Mouse (Mus musculus): Measurements from ENCODE around the gene Paxip1.

The Paxip1 gene

GRCm38 (mm10) chr5:27719311-27719710 lies 72.2 kb downstream of the Paxip1 start:
- no peak for DNase-seq

- peak in 1 of 2 experiments; percentile 55 for DNase-seq
Observed at GRCm38 (mm10) chr5:27717301-27717700, 74.2 kb downstream of the Paxip1 start.

- DNase-seq: no peak
Observed at GRCm38 (mm10) chr5:27716026-27716425, 75.5 kb downstream of the Paxip1 start.

- peak in 1 of 2 experiments; percentile 27 for DNase-seq
Observed at GRCm38 (mm10) chr5:27714356-27714755, 77.1 kb downstream of the Paxip1 start.

GRCm38 (mm10) chr5:27711461-27712192 lies 79.9 kb downstream of the Paxip1 start:
- no peak for DNase-seq

- no peak for DNase-seq
Observed at GRCm38 (mm10) chr5:27708209-27708608, 83.3 kb downstream of the Paxip1 start.

GRCm38 (mm10) chr5:27707283-27707682 lies 84.2 kb downstream of the Paxip1 start:
- DNase-seq: no peak

GRCm38 (mm10) chr5:27706551-27706950 lies 84.9 kb downstream of the Paxip1 start:
- no peak for DNase-seq

GRCm38 (mm10) chr5:27705020-27705419 lies 86.5 kb downstream of the Paxip1 start:
- DNase-seq: no peak

- no peak for DNase-seq
Observed at GRCm38 (mm10) chr5:27702482-27702881, 89.0 kb downstream of the Paxip1 start.
